Mouse (Mus musculus): Measurements from ENCODE around the gene Plpp1. TPM values are rescaled to one million over a fixed set of nuclear protein-coding genes. Genes with fewer than 3 reads are reported as not detected.

Plpp1 gene
- polyA plus RNA-seq, 1 experiment from 2014 or later, result 35.3 TPM

DNA sequence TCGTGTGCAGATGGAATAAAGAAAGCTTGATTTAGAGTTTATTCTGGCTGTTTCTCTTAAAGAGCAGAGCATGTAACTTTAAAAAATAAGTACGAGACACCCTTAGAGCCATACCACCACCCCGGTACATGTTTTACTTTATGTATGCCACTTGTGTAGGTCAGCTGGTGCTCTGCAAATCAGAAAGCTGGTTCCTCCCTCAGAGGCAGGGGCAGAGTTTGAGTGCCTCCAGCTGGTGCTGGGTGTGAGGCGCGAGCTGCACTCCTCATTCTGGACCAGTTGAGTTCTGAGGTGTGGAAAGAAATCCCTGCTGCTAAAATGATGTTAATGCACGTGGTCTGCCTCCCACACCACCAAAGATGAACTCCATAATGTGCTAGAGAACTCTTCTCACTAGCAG lies 53.8 kb downstream of the Plpp1 start:
- no peak overlapping the region for H3K4me3 ChIP-seq (replicated peaks)
- ATAC-seq, result no peak
- H3K36me3 ChIP-seq, result peaks cover 10% of the 10 kb centered on the region; the same call in 1 of the 2 replicates
- no peak overlapping the region for H3K27ac ChIP-seq
- no peaks in the 10 kb centered on the region for H3K9me3 ChIP-seq
- H3K4me1 ChIP-seq (replicated peaks), result no peaks in the 10 kb centered on the region
- no peak overlapping the region for H3K9ac ChIP-seq (replicated peaks)
- 55% methylated on average over 6 of the region's 6 CpGs for WGBS
- no peak overlapping the region for H3K4me2 ChIP-seq (replicated peaks)
- H3K27me3 ChIP-seq, result no peaks in the 10 kb centered on the region

DNA sequence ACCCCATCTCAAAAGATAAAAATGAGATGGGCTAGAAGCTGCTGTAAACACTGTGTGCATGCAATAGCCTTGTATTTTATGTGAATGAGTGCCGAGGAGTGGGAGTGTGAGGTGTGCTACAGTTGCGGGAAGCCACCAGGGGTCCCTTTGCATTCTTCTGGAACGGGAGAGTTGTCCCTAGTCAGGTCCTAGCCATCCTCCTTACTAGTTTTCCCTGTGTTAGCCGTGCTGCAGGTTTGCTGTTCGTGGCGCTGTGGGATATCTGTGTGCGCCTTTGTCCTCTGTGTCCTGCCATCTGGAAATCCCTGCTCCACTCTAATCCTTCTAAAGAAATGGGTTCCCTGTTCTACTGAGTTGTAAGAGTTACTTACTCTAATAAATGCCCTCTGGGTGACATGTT lies 57.3 kb downstream of the Plpp1 start:
- Histone ChIP-seq H3K9me3 (no peaks in the 10 kb centered on the region), H3K27me3 (no peaks in the 10 kb centered on the region), H3K27ac (no peak overlapping the region), H3K36me3 (peaks cover 26% of the 10 kb centered on the region), H3K4me2 (replicated peaks) (no peak overlapping the region), H3K4me1 (replicated peaks) (peaks cover 6% of the 10 kb centered on the region), H3K4me3 (replicated peaks) (no peak overlapping the region), H3K9ac (replicated peaks) (no peak overlapping the region)
- 65% methylated on average over 7 of the region's 7 CpGs for WGBS
- no peak for ATAC-seq

DNA sequence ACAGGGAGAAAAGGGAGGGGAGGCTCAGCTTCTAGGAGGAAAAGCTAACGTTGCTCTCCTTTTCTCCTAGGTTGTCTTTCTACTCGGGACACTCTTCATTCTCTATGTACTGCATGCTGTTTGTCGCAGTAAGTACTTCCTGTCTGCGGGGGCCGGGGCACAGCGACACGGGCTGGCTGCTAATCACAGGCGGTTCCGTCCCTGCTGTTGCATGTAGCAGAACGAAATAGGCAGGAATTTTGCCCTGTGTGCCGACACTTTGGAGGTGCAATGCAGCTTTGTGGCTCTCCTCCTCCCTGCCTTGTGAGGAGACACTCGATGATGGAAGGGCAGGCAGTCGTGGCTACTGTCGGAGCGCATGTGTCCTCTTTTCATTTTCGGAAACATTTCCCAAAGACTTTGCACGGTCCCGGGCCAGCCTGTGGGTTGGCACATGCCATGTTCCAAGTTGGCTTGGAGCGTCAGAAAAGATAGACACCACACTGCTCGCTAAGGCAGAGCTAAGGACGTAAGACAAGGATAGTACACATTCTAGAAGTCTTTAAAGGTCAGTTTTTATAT lies 59.1 kb downstream of the Plpp1 start:
- Histone ChIP-seq H3K9me3 (no peaks in the 10 kb centered on the region), H3K36me3 (peaks cover 38% of the 10 kb centered on the region), H3K4me3 (replicated peaks) (no peak overlapping the region), H3K9ac (replicated peaks) (no peak overlapping the region), H3K4me2 (replicated peaks) (no peak overlapping the region), H3K27ac (no peak overlapping the region), H3K27me3 (no peaks in the 10 kb centered on the region), H3K4me1 (replicated peaks) (peaks cover 6% of the 10 kb centered on the region)
- no peak for ATAC-seq
- 92% methylated on average over 21 of the region's 21 CpGs for WGBS

DNA sequence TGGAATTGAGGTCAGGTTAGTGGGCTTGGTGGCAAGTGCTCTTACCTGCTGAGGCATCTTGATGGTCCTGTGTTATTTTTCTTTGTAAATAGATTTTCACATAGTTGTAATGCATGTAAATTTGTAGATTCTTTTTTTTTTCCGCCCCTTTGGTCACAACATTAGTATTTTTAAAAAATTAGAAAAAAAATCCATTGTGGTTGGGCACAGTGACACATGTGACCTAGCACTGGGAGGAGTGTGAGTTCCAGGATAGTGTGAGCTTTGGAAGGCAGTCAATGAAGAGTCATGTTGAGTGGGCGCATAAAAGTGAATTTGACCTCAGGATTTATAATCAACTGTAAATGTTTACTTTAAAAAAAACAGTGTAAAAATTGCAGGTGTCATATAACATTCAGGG lies 59.8 kb downstream of the Plpp1 start:
- ATAC-seq, result no peak
- Histone ChIP-seq H3K9me3 (no peaks in the 10 kb centered on the region), H3K4me1 (replicated peaks) (peaks cover 6% of the 10 kb centered on the region), H3K36me3 (peaks cover 45% of the 10 kb centered on the region), H3K4me3 (replicated peaks) (no peak overlapping the region), H3K27me3 (no peaks in the 10 kb centered on the region), H3K4me2 (replicated peaks) (no peak overlapping the region), H3K9ac (replicated peaks) (no peak overlapping the region), H3K27ac (no peak overlapping the region)
- whole genome bisulfite sequencing, result 84% methylated on average over 2 of the region's 2 CpGs

DNA sequence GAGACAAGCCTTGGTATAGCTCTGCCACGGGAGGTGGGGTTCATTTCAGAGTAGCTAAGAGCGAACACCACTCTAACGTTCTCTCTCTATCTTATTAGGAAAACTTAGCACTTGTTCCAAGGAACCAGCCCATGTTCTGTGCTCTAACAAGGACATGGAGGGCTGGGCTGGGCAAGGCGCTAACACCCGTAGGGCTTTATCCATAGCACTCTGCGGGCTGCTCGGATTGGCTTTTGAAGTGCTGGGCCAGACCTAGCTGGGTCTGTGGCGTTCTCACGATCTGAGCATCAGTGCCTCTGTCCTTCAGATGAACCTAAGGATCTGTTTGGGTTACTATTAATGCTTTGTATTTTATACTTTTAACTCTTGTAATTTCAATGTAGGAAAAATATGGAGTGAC lies 60.3 kb downstream of the Plpp1 start:
- no peak for ATAC-seq
- no peaks in the 10 kb centered on the region for H3K27me3 ChIP-seq
- no peak overlapping the region for H3K9ac ChIP-seq (replicated peaks)
- 94% methylated on average over 9 of the region's 9 CpGs for WGBS
- no peak overlapping the region for H3K27ac ChIP-seq
- H3K9me3 ChIP-seq, result no peaks in the 10 kb centered on the region
- no peak overlapping the region for H3K4me2 ChIP-seq (replicated peaks)
- peaks cover 50% of the 10 kb centered on the region for H3K36me3 ChIP-seq
- peaks cover 6% of the 10 kb centered on the region for H3K4me1 ChIP-seq (replicated peaks)
- H3K4me3 ChIP-seq (replicated peaks), result no peak overlapping the region

DNA sequence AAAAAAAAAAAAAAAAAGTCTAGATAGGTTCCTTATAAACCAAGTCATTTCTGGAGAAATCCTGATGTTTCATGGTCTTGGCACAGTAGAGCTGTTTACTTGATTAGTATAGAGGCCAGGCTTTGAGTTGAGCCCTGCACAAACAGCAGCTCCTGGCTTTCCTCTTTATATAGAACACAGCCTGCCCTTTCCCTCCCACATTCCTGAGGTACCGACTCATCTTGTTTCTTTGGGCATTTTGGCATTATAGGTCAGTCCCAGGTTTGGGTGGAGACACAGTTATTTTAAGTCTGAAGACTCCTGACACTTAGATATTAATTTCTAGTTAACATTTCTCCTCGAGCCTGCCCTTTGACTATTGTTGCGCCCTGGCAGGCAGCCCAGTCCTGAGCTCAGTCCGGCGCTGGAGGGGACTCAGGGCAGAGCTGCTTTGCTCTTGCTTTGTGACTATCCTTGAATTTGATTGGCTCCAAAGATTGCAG lies 61.3 kb downstream of the Plpp1 start:
- Histone ChIP-seq H3K27me3 (no peaks in the 10 kb centered on the region), H3K4me3 (replicated peaks) (no peak overlapping the region), H3K4me2 (replicated peaks) (no peak overlapping the region), H3K36me3 (peaks cover 57% of the 10 kb centered on the region), H3K9ac (replicated peaks) (no peak overlapping the region), H3K27ac (no peak overlapping the region), H3K9me3 (no peaks in the 10 kb centered on the region), H3K4me1 (replicated peaks) (peaks cover 6% of the 10 kb centered on the region)
- ATAC-seq, result no peak; the same call in 1 of the 2 replicates
- 44% methylated on average over 5 of the region's 5 CpGs for WGBS

DNA sequence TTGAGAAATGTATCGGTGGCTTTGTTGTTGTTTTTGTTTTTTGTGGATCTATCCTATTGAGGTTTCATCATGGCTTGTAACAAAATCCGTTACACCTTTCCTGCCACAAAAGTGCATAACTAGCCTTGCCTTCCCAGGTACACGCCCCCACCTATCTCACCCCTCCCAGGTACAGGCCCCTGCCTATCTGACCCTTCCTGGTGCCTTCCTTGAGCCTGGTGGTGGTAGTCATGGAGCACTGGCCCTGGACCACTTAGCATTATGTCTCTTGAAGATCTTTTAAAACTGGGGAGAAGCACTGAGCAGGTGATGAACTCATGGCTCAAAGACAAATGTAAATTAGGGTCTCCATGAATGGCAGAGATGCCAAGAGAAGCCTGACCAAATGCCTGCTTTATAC lies 61.8 kb downstream of the Plpp1 start:
- Histone ChIP-seq H3K9me3 (no peaks in the 10 kb centered on the region), H3K4me2 (replicated peaks) (no peak overlapping the region), H3K4me3 (replicated peaks) (no peak overlapping the region), H3K27ac (no peak overlapping the region), H3K36me3 (peaks cover 56% of the 10 kb centered on the region), H3K4me1 (replicated peaks) (peaks cover 6% of the 10 kb centered on the region), H3K9ac (replicated peaks) (no peak overlapping the region), H3K27me3 (no peaks in the 10 kb centered on the region)
- ATAC-seq, result no peak
- WGBS, result 78% methylated on average over 3 of the region's 3 CpGs

DNA sequence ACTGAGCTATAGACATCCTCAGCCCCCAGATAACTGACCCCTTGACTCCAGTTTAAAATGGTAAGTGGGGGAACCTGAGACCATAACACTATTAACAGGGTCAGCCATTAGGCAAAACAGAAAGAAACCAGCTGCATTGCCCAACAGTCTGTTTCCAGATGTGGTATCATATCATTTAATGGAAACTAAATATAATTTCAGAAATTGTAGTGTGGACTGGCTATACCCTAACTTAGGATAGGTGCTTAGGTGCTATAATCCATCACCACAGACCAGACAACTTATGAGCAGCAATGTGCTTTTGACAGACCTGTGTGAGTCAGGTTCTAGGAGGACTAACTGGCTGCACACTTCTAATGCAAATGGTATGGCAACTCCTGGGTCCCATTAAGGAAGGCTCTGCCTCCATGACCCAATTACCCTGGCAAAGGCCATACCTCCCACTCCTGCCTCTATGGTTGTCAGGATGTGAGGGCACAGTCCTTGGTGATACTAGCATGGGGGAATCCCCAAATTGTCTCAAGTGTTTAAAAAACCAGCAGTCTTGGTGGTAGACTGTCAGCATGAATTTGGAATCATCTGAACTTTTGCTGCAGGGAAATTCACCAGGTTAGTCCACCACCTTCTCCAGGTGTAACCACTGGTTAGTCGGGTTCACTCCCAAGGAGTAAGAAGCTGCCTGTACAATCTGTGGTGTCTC lies 62.5 kb downstream of the Plpp1 start:
- 88% methylated on average over 1 of the region's 1 CpGs for WGBS
- Histone ChIP-seq H3K9ac (replicated peaks) (no peak overlapping the region), H3K27me3 (no peaks in the 10 kb centered on the region), H3K4me3 (replicated peaks) (no peak overlapping the region), H3K27ac (no peak overlapping the region), H3K4me1 (replicated peaks) (peaks cover 6% of the 10 kb centered on the region), H3K36me3 (peaks cover 63% of the 10 kb centered on the region), H3K4me2 (replicated peaks) (no peak overlapping the region), H3K9me3 (no peaks in the 10 kb centered on the region)
- ATAC-seq, result no peak

DNA sequence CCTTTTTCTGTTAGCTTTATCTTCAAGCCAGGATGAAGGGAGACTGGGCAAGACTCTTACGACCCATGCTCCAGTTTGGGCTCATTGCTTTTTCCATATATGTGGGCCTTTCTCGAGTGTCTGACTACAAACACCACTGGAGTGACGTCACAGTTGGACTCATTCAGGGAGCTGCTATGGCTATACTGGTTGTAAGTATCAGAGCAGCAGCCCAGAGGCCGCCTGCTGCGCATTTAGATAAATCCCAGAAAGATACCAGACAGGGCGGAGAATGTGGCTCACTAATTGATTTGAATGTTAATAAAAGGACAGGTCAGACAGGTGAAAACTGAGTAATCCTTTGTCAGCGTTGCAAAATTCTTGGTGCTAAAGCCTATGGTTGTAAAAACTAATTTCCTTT lies 66.2 kb downstream of the Plpp1 start:
- Histone ChIP-seq H3K9ac (replicated peaks) (no peak overlapping the region), H3K27me3 (no peaks in the 10 kb centered on the region), H3K4me2 (replicated peaks) (no peak overlapping the region), H3K4me3 (replicated peaks) (no peak overlapping the region), H3K9me3 (no peaks in the 10 kb centered on the region), H3K4me1 (replicated peaks) (peaks cover 6% of the 10 kb centered on the region), H3K36me3 (peaks cover 80% of the 10 kb centered on the region), H3K27ac (no peak overlapping the region)
- ATAC-seq, result no peak
- WGBS, result 88% methylated on average over 7 of the region's 7 CpGs

DNA sequence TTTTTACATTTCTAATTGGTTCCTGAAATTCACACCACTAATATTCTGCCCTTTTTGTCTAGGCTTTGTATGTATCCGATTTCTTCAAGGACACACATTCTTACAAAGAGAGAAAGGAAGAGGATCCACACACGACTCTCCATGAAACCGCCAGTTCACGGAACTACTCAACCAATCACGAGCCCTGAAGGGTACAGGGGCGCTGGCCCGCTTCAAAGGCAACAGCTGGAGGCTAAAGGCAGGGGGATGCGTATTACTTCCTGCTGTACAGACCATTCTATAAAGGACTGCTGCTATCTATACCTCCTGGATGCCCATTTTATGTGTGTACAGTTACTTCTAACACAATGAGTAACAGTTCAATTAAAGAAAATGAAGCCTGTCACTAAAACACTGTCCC lies 66.8 kb downstream of the Plpp1 start:
- H3K36me3 ChIP-seq, result peaks cover 86% of the 10 kb centered on the region
- H3K27me3 ChIP-seq, result no peaks in the 10 kb centered on the region
- H3K9me3 ChIP-seq, result no peaks in the 10 kb centered on the region
- H3K9ac ChIP-seq (replicated peaks), result no peak overlapping the region
- ATAC-seq, result no peak
- 90% methylated on average over 8 of the region's 8 CpGs for whole genome bisulfite sequencing
- no peak overlapping the region for H3K4me3 ChIP-seq (replicated peaks)
- H3K4me2 ChIP-seq (replicated peaks), result no peak overlapping the region
- H3K4me1 ChIP-seq (replicated peaks), result peaks cover 2% of the 10 kb centered on the region; the same call in 1 of the 2 replicates
- no peak overlapping the region for H3K27ac ChIP-seq

DNA sequence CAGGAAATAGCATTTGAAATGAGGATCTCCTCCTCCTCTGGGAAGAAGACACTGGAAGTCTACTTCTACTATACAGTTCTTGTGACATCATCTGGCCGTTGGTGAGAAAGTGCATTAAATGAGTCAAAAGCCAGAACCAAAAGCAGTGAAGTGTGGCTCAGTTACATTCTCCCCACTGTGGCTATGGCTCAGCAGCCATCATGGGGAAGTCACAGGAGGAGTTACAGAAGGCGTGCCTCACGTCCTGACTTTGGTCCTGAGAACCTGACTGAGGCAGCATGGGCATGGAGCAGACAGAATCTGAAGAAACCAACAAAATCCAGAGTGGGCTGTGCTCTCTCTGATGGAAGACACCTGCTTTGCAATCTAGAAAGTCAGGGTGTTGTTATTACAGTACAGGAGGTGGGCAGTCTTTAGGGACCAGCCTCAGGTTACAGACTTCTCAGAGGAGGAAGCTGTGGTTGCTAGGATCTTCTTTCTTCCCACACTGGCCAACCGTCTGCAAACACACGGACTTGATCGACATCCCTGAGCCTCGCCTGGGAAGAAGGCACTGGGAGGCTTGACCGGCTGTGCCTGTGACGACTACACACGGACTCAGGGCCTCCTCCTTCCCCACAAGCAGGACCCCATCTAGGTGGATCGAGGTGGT lies 69.6 kb downstream of the Plpp1 start:
- Histone ChIP-seq H3K36me3 (peaks cover 84% of the 10 kb centered on the region), H3K4me3 (replicated peaks) (no peak overlapping the region), H3K27ac (no peak overlapping the region), H3K9me3 (no peaks in the 10 kb centered on the region), H3K4me2 (replicated peaks) (no peak overlapping the region), H3K4me1 (replicated peaks) (no peaks in the 10 kb centered on the region), H3K27me3 (no peaks in the 10 kb centered on the region), H3K9ac (replicated peaks) (no peak overlapping the region)
- ATAC-seq, result no peak
- WGBS, result 88% methylated on average over 11 of the region's 11 CpGs

DNA sequence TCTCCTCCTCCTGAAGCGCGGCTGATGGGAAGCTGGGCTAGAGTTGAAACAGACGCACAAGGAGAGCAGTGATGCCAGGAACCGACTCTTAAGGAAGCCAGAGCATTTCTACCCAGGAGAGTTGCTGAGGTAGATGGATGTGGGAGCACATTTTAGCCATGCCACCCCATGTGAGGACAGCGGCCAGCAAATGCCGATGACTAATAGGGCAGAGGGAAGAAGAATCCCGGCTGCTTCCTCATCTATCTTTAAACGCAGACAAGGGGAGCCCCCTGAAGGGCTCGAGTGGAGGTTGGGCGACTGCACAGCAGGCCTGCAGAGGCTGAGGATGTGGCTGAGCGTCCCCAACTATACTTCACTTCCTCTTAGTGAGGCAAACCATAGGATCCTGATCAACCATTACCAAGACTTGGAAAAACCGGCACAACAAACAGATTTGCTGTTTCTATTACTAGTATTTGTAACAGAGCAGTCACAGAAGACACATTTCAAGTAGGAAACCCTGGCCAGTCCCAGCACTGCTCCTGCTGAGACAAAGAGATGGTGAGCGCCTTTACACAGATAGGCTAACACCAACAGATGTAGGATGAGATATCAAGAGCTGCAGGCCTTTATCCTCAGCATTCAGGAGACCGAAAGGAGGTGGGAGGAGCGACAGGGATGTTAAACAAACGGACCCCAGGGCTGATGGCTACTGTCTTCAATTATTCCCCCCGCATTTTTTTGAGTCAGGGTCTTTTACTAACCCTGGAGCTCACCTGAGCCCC lies 71.1 kb downstream of the Plpp1 start:
- WGBS, result 89% methylated on average over 17 of the region's 17 CpGs
- no peak for ATAC-seq

More for the DNA sequence above, 71.1 kb downstream of the Plpp1 start:
- no peaks in the 10 kb centered on the region for H3K9me3 ChIP-seq
- no peak overlapping the region for H3K4me3 ChIP-seq (replicated peaks)
- no peak overlapping the region for H3K27ac ChIP-seq
- H3K36me3 ChIP-seq, result peaks cover 79% of the 10 kb centered on the region
- no peaks in the 10 kb centered on the region for H3K4me1 ChIP-seq (replicated peaks)
- H3K9ac ChIP-seq (replicated peaks), result no peak overlapping the region
- no peak overlapping the region for H3K4me2 ChIP-seq (replicated peaks)
- H3K27me3 ChIP-seq, result no peaks in the 10 kb centered on the region
